Comparison of ENCODE assay signal across 27 mouse cellular contexts in genomic region chr11:103221437-103221836, GRCm38 (mm10). TPM values are rescaled to one million over a fixed set of nuclear protein-coding genes. Genes with fewer than 3 reads are reported as not detected.
DNase-seq lines count a peak whose midpoint lies in the region; ATAC-seq and TF ChIP-seq lines count a peak whose summit lies in the region.
"Had no signal": no experiment of that assay in that cellular context is flagged by ENCODE, and none has a peak within 500 bp of the region (broad histone marks: within the 10 kb centered on the region; RNA-seq: fewer than 3 reads in every experiment).

No protein-coding gene starts in this region.

- H3K9ac ChIP-seq in kidney, embryonic 14.5 days (ENCODE audit: low read depth, low read length), result no peak overlapping the region
- no peak overlapping the region for H3K9ac ChIP-seq in intestine, postnatal 0 days (ENCODE audit: low read depth, low read length)
- no peak overlapping the region for H3K9ac ChIP-seq in stomach, postnatal 0 days (ENCODE audit: low read length)
- H3K9ac ChIP-seq in forebrain, embryonic 12.5 days, result no peak overlapping the region
- H3K9ac ChIP-seq: embryonic facial prominence, embryonic 15.5 days; forebrain, embryonic 15.5 days; heart, embryonic 12.5 days; hindbrain, embryonic 14.5 days had no signal

- ATAC-seq in kidney, embryonic 14.5 days (ENCODE audit: low FRiP score, low TSS enrichment), result no peak
- ATAC-seq in intestine, postnatal 0 days, result peak; percentile 76
- peak; percentile 79 for ATAC-seq in stomach, postnatal 0 days (ENCODE audit: low FRiP score, low TSS enrichment)
- no peak for ATAC-seq in forebrain, embryonic 12.5 days (ENCODE audit: low FRiP score)
- ATAC-seq: forebrain, embryonic 15.5 days had no signal

- no peak overlapping the region for H3K4me2 ChIP-seq in kidney, embryonic 14.5 days (replicated peaks; ENCODE audit: low read depth, low read length)
- H3K4me2 ChIP-seq in intestine, postnatal 0 days (replicated peaks; ENCODE audit: low read depth), result peak overlapping the region; percentile 40
- no peak overlapping the region for H3K4me2 ChIP-seq in stomach, postnatal 0 days (replicated peaks; ENCODE audit: low read depth)
- no peak overlapping the region for H3K4me2 ChIP-seq in forebrain, embryonic 12.5 days
- H3K4me2 ChIP-seq: embryonic facial prominence, embryonic 15.5 days; forebrain, embryonic 15.5 days; heart, embryonic 12.5 days; hindbrain, embryonic 14.5 days had no signal

- TF ChIP-seq EP300 in stomach, postnatal 0 days (optimal IDR thresholded peaks at IDR 0.05), result no peak

- no peak overlapping the region for H3K27ac ChIP-seq in kidney, adult 2 months (ENCODE audit: insufficient read depth, low read depth, low read length)
- H3K27ac ChIP-seq in kidney, embryonic 14.5 days (ENCODE audit: low read depth, low read length), result no peak overlapping the region
- H3K27ac ChIP-seq in intestine, postnatal 0 days (ENCODE audit: low read depth, low read length), result no peak overlapping the region
- H3K27ac ChIP-seq in stomach, postnatal 0 days (replicated peaks), result no peak overlapping the region
- no peak overlapping the region for H3K27ac ChIP-seq in forebrain, embryonic 12.5 days
- H3K27ac ChIP-seq: embryonic facial prominence, embryonic 15.5 days; forebrain, embryonic 10.5 days; forebrain, embryonic 15.5 days; hindbrain, embryonic 10.5 days; hindbrain, embryonic 14.5 days had no signal

- no peaks in the 10 kb centered on the region; the same call in 1 of the 2 replicates for H3K36me3 ChIP-seq in kidney, adult 2 months (ENCODE audit: control insufficient read depth, insufficient read depth, low read length)
- H3K36me3 ChIP-seq in kidney, embryonic 14.5 days (ENCODE audit: control insufficient read depth, insufficient read depth, low read length), result peaks cover 48% of the 10 kb centered on the region
- peaks cover 28% of the 10 kb centered on the region for H3K36me3 ChIP-seq in intestine, postnatal 0 days (ENCODE audit: control insufficient read depth, insufficient read depth)
- H3K36me3 ChIP-seq in stomach, postnatal 0 days (ENCODE audit: control insufficient read depth, insufficient read depth, low read length), result peaks cover 17% of the 10 kb centered on the region
- peaks cover 56% of the 10 kb centered on the region for H3K36me3 ChIP-seq in forebrain, embryonic 12.5 days (replicated peaks)

- no peak for TF ChIP-seq CTCF in kidney, adult 2 months (conservative IDR thresholded peaks at IDR 0.05; ENCODE audit: insufficient read depth, insufficient read length, low read depth, low read length)
- TF ChIP-seq CTCF in intestine, postnatal 0 days (IDR thresholded peaks at IDR 0.05; ENCODE audit: low read depth), result no peak
- no peak for TF ChIP-seq CTCF in stomach, postnatal 0 days (IDR thresholded peaks at IDR 0.05; ENCODE audit: low read depth)

- H3K4me1 ChIP-seq in kidney, adult 2 months (ENCODE audit: control insufficient read depth, insufficient read depth, low read length), result peaks cover 18% of the 10 kb centered on the region
- peaks cover 6% of the 10 kb centered on the region; the same call in 1 of the 2 replicates for H3K4me1 ChIP-seq in kidney, embryonic 14.5 days (ENCODE audit: control insufficient read depth, insufficient read depth, low read length)
- H3K4me1 ChIP-seq in intestine, postnatal 0 days (replicated peaks; ENCODE audit: control insufficient read depth, insufficient read depth, low read length), result no peaks in the 10 kb centered on the region; the same call in 1 of the 2 replicates
- H3K4me1 ChIP-seq in stomach, postnatal 0 days (replicated peaks; ENCODE audit: control insufficient read depth, insufficient read depth), result no peaks in the 10 kb centered on the region; the same call in 1 of the 2 replicates
- H3K4me1 ChIP-seq in forebrain, embryonic 12.5 days, result peaks cover 11% of the 10 kb centered on the region

- peak; percentile 68 for DNase-seq in kidney, adult 2 months
- DNase-seq in kidney, postnatal 36 days, result peak; percentile 54 to 62
- no peak for DNase-seq in kidney, postnatal 10 days
- DNase-seq in stomach, postnatal 0 days (ENCODE audit: low spot score), result peak; percentile 76
- DNase-seq in gastrocnemius, postnatal 4 days (ENCODE audit: low spot score in 2 of 2), result no peak
- DNase-seq: adrenal gland, postnatal 14 days; cerebellum, adult 18-20 months; cerebellum, postnatal 10 days; embryo, embryonic 11 days had no signal

- H3K27me3 ChIP-seq in kidney, adult 2 months (replicated peaks; ENCODE audit: control insufficient read depth, insufficient read depth, low read length), result no peaks in the 10 kb centered on the region
- no peaks in the 10 kb centered on the region for H3K27me3 ChIP-seq in kidney, embryonic 14.5 days (ENCODE audit: control insufficient read depth, insufficient read depth, low read length)
- no peaks in the 10 kb centered on the region for H3K27me3 ChIP-seq in intestine, postnatal 0 days (replicated peaks; ENCODE audit: control insufficient read depth, insufficient read depth, low read length)
- no peaks in the 10 kb centered on the region for H3K27me3 ChIP-seq in stomach, postnatal 0 days (ENCODE audit: control insufficient read depth, insufficient read depth, low read length)
- H3K27me3 ChIP-seq in forebrain, embryonic 12.5 days, result peaks cover 17% of the 10 kb centered on the region
- H3K27me3 ChIP-seq: embryonic facial prominence, embryonic 15.5 days; forebrain, embryonic 15.5 days had no signal

- TF ChIP-seq POLR2A in kidney, adult 2 months (IDR thresholded peaks at IDR 0.05; ENCODE audit: low read depth, low read length), result no peak

- H3K4me3 ChIP-seq in kidney, adult 2 months (ENCODE audit: insufficient read depth, low read depth, low read length), result peak overlapping the region; percentile 14; the same call in 1 of the 2 replicates
- no peak overlapping the region for H3K4me3 ChIP-seq in kidney, embryonic 14.5 days (ENCODE audit: low read length)
- no peak overlapping the region for H3K4me3 ChIP-seq in intestine, postnatal 0 days (ENCODE audit: low read depth, low read length)
- no peak overlapping the region for H3K4me3 ChIP-seq in stomach, postnatal 0 days (ENCODE audit: low read depth, low read length)
- H3K4me3 ChIP-seq in forebrain, embryonic 12.5 days (replicated peaks), result no peak overlapping the region
- H3K4me3 ChIP-seq: embryonic facial prominence, embryonic 15.5 days; erythroblast, embryonic 14.5 days; forebrain, embryonic 10.5 days; forebrain, embryonic 15.5 days; heart, embryonic 12.5 days; hindbrain, embryonic 10.5 days had no signal

- WGBS in kidney, adult 2 months, result 70% methylated on average over 6 of the region's 6 CpGs
- WGBS in kidney, embryonic 14.5 days, result 90% methylated on average over 6 of the region's 6 CpGs
- 47% methylated on average over 6 of the region's 6 CpGs for WGBS in intestine, postnatal 0 days
- WGBS in stomach, postnatal 0 days, result 71% methylated on average over 6 of the region's 6 CpGs
- WGBS in forebrain, embryonic 12.5 days, result 89% methylated on average over 6 of the region's 6 CpGs

- H3K9me3 ChIP-seq in kidney, embryonic 14.5 days (ENCODE audit: control insufficient read depth, low read length), result no peaks in the 10 kb centered on the region
- no peaks in the 10 kb centered on the region for H3K9me3 ChIP-seq in intestine, postnatal 0 days (ENCODE audit: control insufficient read depth)
- no peaks in the 10 kb centered on the region for H3K9me3 ChIP-seq in stomach, postnatal 0 days (ENCODE audit: control insufficient read depth, low read length)
- H3K9me3 ChIP-seq in forebrain, embryonic 12.5 days, result no peaks in the 10 kb centered on the region
- H3K9me3 ChIP-seq: embryonic facial prominence, embryonic 15.5 days; forebrain, embryonic 10.5 days; forebrain, embryonic 15.5 days; heart, embryonic 12.5 days; hindbrain, embryonic 10.5 days had no signal

RNA-seq across cellular contexts. Expression of gene Spata32, which starts 3.2 kb away (rescaled TPM):
- not detected in 2 replicates for polyA plus RNA-seq in kidney, adult 2 months (2012; rRNA removed)
- polyA plus RNA-seq in kidney, embryonic 14.5 days (2014; fragmentation: Nextera tagmentation; extraction: Ambion mirVana), result not detected in 2 replicates
- polyA plus RNA-seq in intestine, postnatal 0 days (2015; fragmentation: Nextera tagmentation; extraction: Ambion mirVana), result not detected in 2 replicates
- polyA plus RNA-seq in stomach, postnatal 0 days (2015; fragmentation: Nextera tagmentation; extraction: Ambion mirVana), result not detected in 2 replicates
- not detected in 2 replicates for polyA plus RNA-seq in forebrain, embryonic 12.5 days (2016; fragmentation: Nextera tagmentation; extraction: Ambion mirVana)
- not detected for total RNA-seq in gastrocnemius, postnatal 4 days (2021)
- total RNA-seq: adrenal gland, postnatal 14 days; gastrocnemius, adult 8-10 months; heart, adult 8-10 months; heart, postnatal 25 days; MEL had no signal
- polyA plus RNA-seq: C2C12; embryonic facial prominence, embryonic 11.5 days; embryonic facial prominence, embryonic 15.5 days; erythroblast, embryonic 14.5 days; forebrain, embryonic 10.5 days; heart, embryonic 12.5 days; heart, embryonic 16.5 days; hindbrain, embryonic 10.5 days had no signal

RNA-seq across cellular contexts. Expression of gene 1700023F06Rik, which starts 13.1 kb away (rescaled TPM):
- 0.09 and 0.22 TPM in 2 replicates for polyA plus RNA-seq in kidney, adult 2 months (2012; rRNA removed)
- polyA plus RNA-seq in kidney, embryonic 14.5 days (2014; fragmentation: Nextera tagmentation; extraction: Ambion mirVana), result 0.26 and 0.29 TPM in 2 replicates
- polyA plus RNA-seq in intestine, postnatal 0 days (2015; fragmentation: Nextera tagmentation; extraction: Ambion mirVana), result 0.35 and 0.77 TPM in 2 replicates
- 1.0 and 1.7 TPM in 2 replicates for polyA plus RNA-seq in stomach, postnatal 0 days (2015; fragmentation: Nextera tagmentation; extraction: Ambion mirVana)
- 0.33 and 0.64 TPM in 2 replicates for polyA plus RNA-seq in forebrain, embryonic 12.5 days (2016; fragmentation: Nextera tagmentation; extraction: Ambion mirVana)
- total RNA-seq in gastrocnemius, postnatal 4 days (2021), result not detected
- total RNA-seq: common myeloid progenitor, adult 5-6 weeks; gastrocnemius, adult 8-10 months; heart, adult 8-10 months; heart, postnatal 25 days; MEL had no signal
- polyA plus RNA-seq: erythroblast, embryonic 14.5 days; heart, embryonic 12.5 days had no signal

RNA-seq across cellular contexts. Expression of gene Map3k14, which starts 45.8 kb away (rescaled TPM):
- polyA plus RNA-seq in kidney, adult 2 months (2012; rRNA removed), result 8.0 and 8.6 TPM in 2 replicates
- polyA plus RNA-seq in kidney, embryonic 14.5 days (2014; fragmentation: Nextera tagmentation; extraction: Ambion mirVana), result 3.3 and 4.8 TPM in 2 replicates
- 1.6 TPM in 2 replicates for polyA plus RNA-seq in intestine, postnatal 0 days (2015; fragmentation: Nextera tagmentation; extraction: Ambion mirVana)
- polyA plus RNA-seq in stomach, postnatal 0 days (2015; fragmentation: Nextera tagmentation; extraction: Ambion mirVana), result 1.6 TPM in 2 replicates
- 4.6 and 4.7 TPM in 2 replicates for polyA plus RNA-seq in forebrain, embryonic 12.5 days (2016; fragmentation: Nextera tagmentation; extraction: Ambion mirVana)
- 1 to 10 TPM; 7.7 to 7.8 TPM for total RNA-seq in gastrocnemius, postnatal 4 days (2021)

RNA-seq across cellular contexts. Expression of gene Fmnl1, which starts 50.5 kb away (rescaled TPM):
- 32.7 and 35.5 TPM in 2 replicates for polyA plus RNA-seq in kidney, adult 2 months (2012; rRNA removed)
- 1.1 and 4.0 TPM in 2 replicates for polyA plus RNA-seq in kidney, embryonic 14.5 days (2014; fragmentation: Nextera tagmentation; extraction: Ambion mirVana)
- polyA plus RNA-seq in intestine, postnatal 0 days (2015; fragmentation: Nextera tagmentation; extraction: Ambion mirVana), result 0.80 and 1.0 TPM in 2 replicates
- 0.86 and 1.1 TPM in 2 replicates for polyA plus RNA-seq in stomach, postnatal 0 days (2015; fragmentation: Nextera tagmentation; extraction: Ambion mirVana)
- 1.1 TPM in 2 replicates for polyA plus RNA-seq in forebrain, embryonic 12.5 days (2016; fragmentation: Nextera tagmentation; extraction: Ambion mirVana)
- 1 to 10 TPM; 8.1 to 8.2 TPM for total RNA-seq in gastrocnemius, postnatal 4 days (2021)

Comparison
In these comparisons a context has a peak if more than half of its experiments do, and no peak if none do; other contexts are left out.
1. DNase-seq: peak in kidney, adult 2 months (single experiment), kidney, postnatal 36 days (2 of 2) and stomach, postnatal 0 days (single experiment); none in kidney, postnatal 10 days (single experiment) and gastrocnemius, postnatal 4 days (0 of 2).
2. ATAC-seq: peak in intestine, postnatal 0 days (single experiment) and stomach, postnatal 0 days (single experiment); none in kidney, embryonic 14.5 days (single experiment) and forebrain, embryonic 12.5 days (single experiment).